Mouse (Mus musculus): ENCODE results near the gene Gm40193. TPM values are rescaled to one million over a fixed set of nuclear protein-coding genes. Genes with fewer than 3 reads are reported as not detected.
A peak's percentile ranks its signal among the peaks of the same experiment; 100 is the strongest.

Gene Gm40193
- polyA plus RNA-seq, 1 experiment: not detected

DNA sequence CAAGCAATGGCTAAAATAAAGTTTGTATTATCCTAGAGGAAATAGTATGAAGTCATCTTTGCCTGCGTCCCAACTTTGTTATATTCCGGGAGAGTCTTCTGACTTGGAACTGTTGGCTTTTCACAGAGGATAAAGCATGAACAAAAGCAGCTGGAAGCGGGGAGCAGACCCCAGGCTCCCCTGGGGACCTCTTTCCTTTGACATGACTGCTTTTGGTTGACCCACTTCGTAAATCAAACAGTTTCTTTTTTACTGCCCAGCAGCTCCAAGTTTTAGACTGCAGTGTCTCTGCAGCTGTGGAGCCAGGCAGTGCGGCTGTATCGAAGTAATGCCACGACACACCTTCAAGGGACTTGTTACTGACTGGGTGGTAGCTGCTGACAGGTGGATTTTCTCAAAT is 33.8 kb upstream of the Gm40193 start:
- Histone ChIP-seq H3K4me1 (ENCODE audit: control insufficient read depth, insufficient read depth, low read length) (peaks cover 17% of the 10 kb centered on the region), H3K27ac (ENCODE audit: insufficient read depth, low read length) (peak overlapping the region; percentile 54; the same call in 1 of the 2 replicates)

GRCm38 (mm10) chr11:70564276-70564873 is 31.6 kb upstream of the Gm40193 start:
- TF ChIP-seq POLR2A (IDR thresholded peaks at IDR 0.05; ENCODE audit: extremely low read depth, insufficient read depth, low read length): no peak
- Histone ChIP-seq H3K4me1 (ENCODE audit: control insufficient read depth, insufficient read depth, low read length) (peaks cover 10% of the 10 kb centered on the region), H3K27ac (ENCODE audit: insufficient read depth, low read length) (0 out of 2 replicates have a peak overlapping the region, but pooled peaks have one; percentile 33), H3K4me3 (ENCODE audit: insufficient read depth, low read length) (peak overlapping the region; percentile 86)

More for the DNA sequence above, 33.8 kb upstream of the Gm40193 start:
- H3K4me3 ChIP-seq (ENCODE audit: insufficient read depth, low read length): no peak overlapping the region
- TF ChIP-seq CTCF (IDR thresholded peaks at IDR 0.05; ENCODE audit: extremely low read depth, insufficient read depth, low read length) (no peak), POLR2A (IDR thresholded peaks at IDR 0.05; ENCODE audit: extremely low read depth, insufficient read depth, low read length) (no peak)

- Histone ChIP-seq H3K4me3 (ENCODE audit: insufficient read depth, low read length) (peak overlapping the region; percentile 86), H3K4me1 (ENCODE audit: control insufficient read depth, insufficient read depth, low read length) (peaks cover 10% of the 10 kb centered on the region), H3K27ac (ENCODE audit: insufficient read depth, low read length) (0 out of 2 replicates have a peak overlapping the region, but pooled peaks have one; percentile 67)
- TF ChIP-seq CTCF (IDR thresholded peaks at IDR 0.05; ENCODE audit: extremely low read depth, insufficient read depth, low read length) (no peak), POLR2A (IDR thresholded peaks at IDR 0.05; ENCODE audit: extremely low read depth, insufficient read depth, low read length) (no peak)
Observed at GRCm38 (mm10) chr11:70563470-70564275, 30.9 kb upstream of the Gm40193 start.

DNA sequence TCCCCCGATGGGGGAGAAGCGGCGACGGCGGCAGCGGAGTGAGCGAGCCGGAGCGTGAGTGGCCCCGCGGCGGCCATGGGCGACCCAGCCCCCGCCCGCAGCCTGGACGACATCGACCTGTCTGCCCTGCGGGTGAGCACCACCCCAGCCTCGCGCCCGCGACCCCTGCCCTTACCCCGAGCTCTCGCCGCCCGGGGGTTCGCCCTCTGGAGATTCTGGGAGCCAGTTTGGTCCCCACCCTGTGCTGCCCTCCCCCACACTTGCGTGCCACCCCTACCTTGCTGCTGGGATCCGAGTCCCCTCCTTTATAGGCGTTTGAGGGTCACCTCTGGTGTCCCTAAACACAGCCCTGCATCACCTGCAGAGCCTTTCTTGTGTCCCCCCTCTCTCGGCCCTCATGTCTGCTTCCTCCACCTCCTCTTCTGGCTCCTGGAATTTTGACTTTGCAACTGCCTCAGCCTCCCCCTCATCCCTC is 30.3 kb upstream of the Gm40193 start:
- TF ChIP-seq POLR2A (IDR thresholded peaks at IDR 0.05; ENCODE audit: extremely low read depth, insufficient read depth, low read length) (no peak), CTCF (IDR thresholded peaks at IDR 0.05; ENCODE audit: extremely low read depth, insufficient read depth, low read length) (no peak)
- Histone ChIP-seq H3K4me3 (ENCODE audit: insufficient read depth, low read length) (peak overlapping the region; percentile 86), H3K4me1 (ENCODE audit: control insufficient read depth, insufficient read depth, low read length) (peaks cover 10% of the 10 kb centered on the region), H3K27ac (ENCODE audit: insufficient read depth, low read length) (peak overlapping the region; percentile 67)

GRCm38 (mm10) chr11:70562287-70562994 is 29.7 kb upstream of the Gm40193 start, which contains the start of gene Mink1:
Mink1 (plus strand) TSS chr11:70562881.
- TF ChIP-seq CTCF (IDR thresholded peaks at IDR 0.05; ENCODE audit: extremely low read depth, insufficient read depth, low read length) (no peak), POLR2A (IDR thresholded peaks at IDR 0.05; ENCODE audit: extremely low read depth, insufficient read depth, low read length) (peak; percentile 82)
- Histone ChIP-seq H3K27ac (ENCODE audit: insufficient read depth, low read length) (peak within 1 kb of the TSS; percentile 98), H3K4me1 (ENCODE audit: control insufficient read depth, insufficient read depth, low read length) (peaks cover 10% of the 10 kb centered on the region), H3K4me3 (ENCODE audit: insufficient read depth, low read length) (peak within 1 kb of the TSS; percentile 86)

DNA sequence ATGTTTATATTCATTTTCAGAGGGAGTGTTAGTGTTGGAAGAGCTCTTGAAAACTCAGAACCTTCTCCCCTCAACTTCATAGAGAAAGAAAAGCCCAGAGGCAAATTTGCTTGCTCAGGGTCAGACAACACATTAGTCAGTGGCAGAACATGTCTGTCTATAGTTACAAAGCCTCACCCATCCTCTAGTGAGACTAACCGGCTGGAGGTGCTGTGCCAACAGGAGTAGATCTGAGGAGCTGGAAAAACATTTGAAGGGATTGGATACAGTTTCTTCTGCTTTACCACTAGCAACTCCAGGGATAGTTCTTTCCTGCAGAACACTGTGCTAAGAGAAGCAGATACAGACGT is 29.2 kb upstream of the Gm40193 start:
- Histone ChIP-seq H3K27ac (ENCODE audit: insufficient read depth, low read length) (0 out of 2 replicates have a peak overlapping the region, but pooled peaks have one; percentile 98), H3K4me1 (ENCODE audit: control insufficient read depth, insufficient read depth, low read length) (peaks cover 5% of the 10 kb centered on the region), H3K4me3 (ENCODE audit: insufficient read depth, low read length) (peak overlapping the region; percentile 86)
- 0 out of 2 replicates have a peak, but pooled peaks have one; percentile 16 for TF ChIP-seq CTCF (IDR thresholded peaks at IDR 0.05; ENCODE audit: extremely low read depth, insufficient read depth, low read length)
- no peak for TF ChIP-seq POLR2A (IDR thresholded peaks at IDR 0.05; ENCODE audit: extremely low read depth, insufficient read depth, low read length)

DNA sequence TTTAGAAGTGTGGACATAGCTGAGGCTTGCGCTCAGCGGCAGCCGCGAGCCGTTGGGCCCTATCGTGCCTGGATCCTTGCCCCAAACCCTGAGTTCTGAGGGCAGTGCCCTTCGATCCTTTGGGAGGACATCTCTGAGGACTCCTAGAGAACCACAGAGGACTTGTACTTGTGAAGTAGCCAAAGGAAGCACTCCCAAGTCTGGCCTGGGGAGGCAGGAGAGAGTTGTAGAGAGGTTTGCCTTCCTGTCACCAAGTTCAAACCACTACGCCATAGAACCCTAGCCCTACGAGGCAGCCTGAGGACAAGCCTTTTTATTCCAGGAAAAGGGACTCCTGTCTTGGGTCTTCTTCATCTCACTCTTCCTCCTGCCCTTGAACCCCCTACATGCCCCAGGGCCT is 24.8 kb upstream of the Gm40193 start:
- Histone ChIP-seq H3K4me3 (ENCODE audit: insufficient read depth, low read length) (no peak overlapping the region), H3K4me1 (ENCODE audit: control insufficient read depth, insufficient read depth, low read length) (no peaks in the 10 kb centered on the region; the same call in 1 of the 2 replicates), H3K27ac (ENCODE audit: insufficient read depth, low read length) (no peak overlapping the region)
- TF ChIP-seq CTCF (IDR thresholded peaks at IDR 0.05; ENCODE audit: extremely low read depth, insufficient read depth, low read length) (no peak), POLR2A (IDR thresholded peaks at IDR 0.05; ENCODE audit: extremely low read depth, insufficient read depth, low read length) (no peak)

DNA sequence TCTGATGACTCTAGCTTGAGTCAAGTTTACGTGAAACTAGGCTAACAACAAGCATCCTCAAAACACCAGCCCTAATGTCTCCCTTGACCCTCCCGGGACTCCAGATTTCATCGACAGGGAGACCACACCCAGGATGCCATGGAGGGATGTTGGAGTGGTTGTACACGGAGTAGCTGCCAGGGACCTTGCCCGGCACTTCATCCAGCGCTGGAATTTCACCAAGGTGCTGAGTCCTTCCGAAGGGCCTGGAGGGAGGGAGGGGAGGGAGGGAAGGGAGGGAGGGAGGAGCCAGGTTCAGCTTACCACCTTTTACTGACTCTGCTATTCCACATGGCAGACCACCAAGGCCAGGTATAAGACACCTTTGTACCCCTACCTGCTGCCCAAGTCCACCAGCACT is 21.2 kb upstream of the Gm40193 start:
- Histone ChIP-seq H3K4me3 (ENCODE audit: insufficient read depth, low read length) (no peak overlapping the region), H3K4me1 (ENCODE audit: control insufficient read depth, insufficient read depth, low read length) (no peaks in the 10 kb centered on the region), H3K27ac (ENCODE audit: insufficient read depth, low read length) (no peak overlapping the region)
- TF ChIP-seq POLR2A (IDR thresholded peaks at IDR 0.05; ENCODE audit: extremely low read depth, insufficient read depth, low read length) (no peak), CTCF (IDR thresholded peaks at IDR 0.05; ENCODE audit: extremely low read depth, insufficient read depth, low read length) (no peak)

- Histone ChIP-seq H3K4me1 (ENCODE audit: control insufficient read depth, insufficient read depth, low read length) (no peaks in the 10 kb centered on the region), H3K27ac (ENCODE audit: insufficient read depth, low read length) (no peak overlapping the region), H3K4me3 (ENCODE audit: insufficient read depth, low read length) (no peak overlapping the region)
- TF ChIP-seq CTCF (IDR thresholded peaks at IDR 0.05; ENCODE audit: extremely low read depth, insufficient read depth, low read length) (no peak), POLR2A (IDR thresholded peaks at IDR 0.05; ENCODE audit: extremely low read depth, insufficient read depth, low read length) (no peak)
Observed at GRCm38 (mm10) chr11:70551526-70551925, 18.8 kb upstream of the Gm40193 start.

Data from cortical plate, adult 2 months (tissue).